Mouse (Mus musculus) urinary bladder, postnatal 14 days (tissue): ENCODE data around the gene BC030870.
"Not testable (repeated sequence)": the region's sequence is repeated elsewhere in the genome, so short reads cannot be mapped to it uniquely, and the experiment has no call there.

Experiments
- DNase-seq: peaks from one replicate; pipeline ENCODE4 v3.0.0; 2021; ENCODE audit warnings: low spot score

BC030870 gene

DNA sequence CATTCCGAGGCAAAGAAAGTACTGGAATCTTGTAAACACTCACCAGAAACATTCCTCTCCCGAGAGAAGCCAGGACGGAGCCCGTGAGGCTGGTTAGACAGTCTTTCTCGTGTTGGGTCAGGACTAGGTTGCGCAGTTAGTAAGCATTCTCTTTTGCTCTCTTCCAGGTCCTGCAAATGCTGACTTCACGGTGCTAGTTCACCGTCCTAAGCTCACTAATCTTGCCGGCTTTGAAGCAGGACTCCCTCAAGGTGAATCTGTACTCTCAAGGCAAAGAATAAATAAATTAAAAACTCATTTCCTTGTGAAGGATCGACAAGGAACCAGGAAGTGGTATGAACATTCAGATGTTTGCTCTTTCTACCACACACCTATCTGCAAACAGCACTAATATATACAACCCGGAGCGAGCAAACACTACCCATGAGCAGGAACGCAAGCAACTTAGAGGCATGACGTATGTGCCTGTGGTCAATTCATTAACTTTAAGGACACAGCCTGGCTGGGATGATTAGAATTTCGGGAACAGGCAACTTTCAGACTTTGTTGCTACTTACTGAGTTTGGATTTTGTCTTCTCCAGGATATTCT, at the start of gene BC030870:
TSS of gene BC030870 (minus strand) at position 365 of the 590 bp plus-strand sequence.
- no peak for DNase-seq

DNA sequence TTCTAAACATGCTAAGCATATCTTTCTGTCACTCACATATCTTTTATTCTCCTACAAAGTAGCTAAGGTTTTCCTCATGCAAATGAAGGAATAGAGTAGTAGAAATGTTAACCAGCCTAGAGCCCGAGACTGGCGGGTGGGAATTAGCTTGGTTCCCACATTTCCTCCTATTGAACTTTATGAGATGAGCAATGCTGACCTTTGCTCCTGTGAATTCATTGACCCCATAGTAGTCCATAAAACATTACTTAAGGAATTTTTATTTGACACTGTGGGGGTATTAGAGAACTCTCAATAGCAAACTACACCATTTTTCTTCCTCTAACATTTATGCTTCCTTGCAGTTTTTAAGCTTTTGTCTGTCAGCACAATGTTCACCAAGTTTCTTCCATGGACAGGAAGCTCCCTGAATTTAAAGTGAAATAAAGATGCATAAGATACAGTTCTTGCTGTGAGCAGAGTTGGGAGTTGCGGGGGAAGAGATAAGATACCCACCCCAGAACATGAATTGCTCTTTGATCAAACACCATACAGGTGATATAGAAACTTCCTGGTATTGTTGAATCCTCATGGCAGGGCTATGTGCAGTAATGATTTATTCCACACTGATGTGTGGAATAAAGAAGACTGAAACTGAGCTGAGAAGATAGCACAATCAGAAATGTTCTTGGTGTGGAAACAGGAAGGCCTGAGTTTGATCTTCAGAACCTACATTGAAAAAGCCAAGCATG, 45.5 kb upstream of the BC030870 start:
- no peak for DNase-seq

DNA sequence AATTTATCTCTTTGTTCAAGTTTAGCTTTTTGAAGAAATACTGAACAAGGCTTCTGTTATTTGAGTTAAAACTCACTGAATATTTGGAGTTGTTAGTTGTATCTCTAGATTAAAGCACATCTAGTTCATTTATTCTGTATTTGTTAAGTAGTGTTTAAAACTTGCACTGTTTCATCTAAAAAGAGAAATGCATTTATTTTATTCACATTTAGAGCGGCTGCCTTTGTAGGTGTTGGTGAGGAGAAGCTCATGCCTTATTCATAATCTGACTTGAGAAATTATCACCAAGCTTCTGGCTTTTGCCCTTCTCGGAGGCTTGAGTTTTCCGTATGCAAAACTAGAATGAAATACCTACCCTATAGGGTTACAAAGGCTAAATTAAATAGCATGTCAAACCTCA, 39.8 kb upstream of the BC030870 start:
- DNase-seq, result no peak

DNA sequence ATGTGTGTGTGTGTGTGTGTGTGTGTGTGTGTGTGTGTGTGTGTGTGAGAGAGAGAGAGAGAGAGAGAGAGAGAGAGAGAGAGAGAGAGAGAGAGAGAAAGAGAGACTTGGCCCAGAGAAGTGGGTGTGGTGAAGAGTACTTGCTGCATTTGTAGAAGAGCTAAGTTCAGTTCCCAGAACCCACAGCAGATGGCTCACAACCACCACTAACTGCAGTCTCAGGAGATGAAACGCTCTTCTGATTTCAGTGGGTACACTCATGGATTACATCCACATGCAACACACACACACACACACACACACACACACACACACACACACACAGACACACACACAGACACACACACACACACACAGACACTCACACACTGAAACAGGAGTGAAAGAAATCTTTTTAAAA, 31.3 kb upstream of the BC030870 start:
- DNase-seq, result not testable (repeated sequence)

DNA sequence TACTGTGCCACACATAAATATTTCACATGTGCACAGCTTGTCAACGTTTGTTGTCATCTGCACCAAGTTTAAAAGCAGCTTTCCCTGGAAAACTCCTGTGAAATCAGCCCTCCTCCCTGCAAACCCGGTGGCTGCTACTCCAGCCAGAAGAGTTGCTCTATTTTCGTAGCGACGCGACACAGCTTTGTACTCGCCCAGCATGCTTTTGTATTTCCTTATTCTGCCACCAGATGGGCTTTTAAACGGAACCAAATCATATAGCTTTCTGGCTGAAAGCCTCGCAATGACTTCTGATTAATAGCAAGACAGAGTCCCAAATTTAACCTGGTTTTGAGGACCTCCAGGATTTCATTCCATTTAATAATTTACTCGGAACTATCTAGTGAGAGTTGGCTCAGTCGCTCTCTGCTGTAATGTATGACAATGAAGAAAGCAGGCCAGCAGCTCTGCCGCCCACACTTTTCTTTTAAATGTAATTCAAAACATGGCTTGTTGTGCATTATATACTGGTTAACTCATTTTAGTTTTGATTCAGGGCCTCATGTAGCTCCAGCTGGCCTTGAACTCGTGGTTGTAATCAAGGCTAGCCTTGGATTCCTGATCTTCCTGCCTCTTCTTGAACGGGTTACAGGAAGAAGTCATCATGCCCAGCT, 29.9 kb upstream of the BC030870 start:
- DNase-seq, result no peak

DNA sequence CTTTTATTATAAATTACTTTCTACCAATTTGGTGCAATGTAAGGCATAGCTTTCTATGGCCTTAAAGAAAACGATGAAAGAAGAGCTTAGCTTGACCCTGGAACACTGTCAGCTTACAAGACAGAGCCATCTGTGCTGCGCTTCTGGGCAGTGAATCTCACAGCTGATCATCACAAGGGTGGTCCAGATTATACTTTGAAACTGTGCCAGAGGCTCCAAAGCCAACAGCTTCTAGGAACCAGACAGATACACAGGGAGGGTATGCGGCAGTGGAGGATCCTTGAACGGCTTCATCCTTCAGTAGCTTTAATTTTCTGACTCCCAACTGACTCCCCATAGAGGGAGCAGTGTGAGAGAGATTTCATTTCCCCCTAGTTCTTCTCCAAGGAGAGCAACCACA, 28.5 kb upstream of the BC030870 start:
- DNase-seq, result no peak

DNA sequence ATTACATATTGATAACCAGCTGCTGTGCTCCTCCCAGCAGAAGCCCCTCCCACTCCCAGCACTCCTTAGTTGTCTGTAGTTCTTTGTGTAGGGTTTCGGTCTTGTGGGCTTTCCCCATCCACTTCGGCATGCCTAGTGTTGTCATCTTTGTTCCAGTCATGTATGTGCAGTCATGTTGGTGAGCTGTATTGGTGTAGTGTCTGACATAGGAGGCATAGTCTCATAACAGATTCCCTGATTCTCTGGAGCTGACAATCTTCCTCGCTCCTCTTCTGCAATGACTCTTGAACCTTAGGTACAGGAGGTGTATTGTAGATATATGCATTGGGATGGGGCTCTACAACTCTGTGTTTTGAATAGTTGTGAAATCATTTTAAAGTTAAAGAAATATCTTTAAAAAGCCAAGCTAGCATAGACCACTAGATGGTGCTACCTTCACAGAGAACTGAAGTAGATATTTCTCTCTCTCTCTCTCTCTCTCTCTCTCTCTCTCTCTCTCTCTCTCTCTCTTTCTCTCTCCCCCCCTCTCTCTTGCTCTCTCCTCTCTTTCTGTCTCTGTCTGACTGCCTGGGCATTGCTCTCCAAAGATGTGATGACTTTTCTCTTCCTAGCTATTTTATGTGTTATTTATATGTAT, 9.6 kb upstream of the BC030870 start:
- no peak for DNase-seq

DNA sequence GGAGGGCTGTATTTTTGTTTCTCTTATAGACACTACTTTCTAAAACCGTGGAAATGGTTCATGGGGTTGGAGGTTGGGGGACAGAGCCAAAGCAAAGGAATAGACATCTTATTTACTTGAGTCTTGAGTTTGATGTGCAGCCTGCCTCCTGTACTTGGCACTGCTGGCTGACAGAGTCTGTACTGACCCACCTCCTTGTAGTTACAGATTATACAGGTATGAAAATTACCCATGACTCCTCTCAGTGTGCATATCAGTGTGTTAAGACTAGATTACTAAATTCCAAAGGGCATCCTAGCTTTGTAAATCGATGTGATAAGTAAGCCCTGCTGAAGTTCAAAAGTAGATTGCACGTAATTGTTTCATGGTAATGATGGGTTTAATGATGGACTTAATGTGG, 2.9 kb downstream of the BC030870 start:
- no peak for DNase-seq

DNA sequence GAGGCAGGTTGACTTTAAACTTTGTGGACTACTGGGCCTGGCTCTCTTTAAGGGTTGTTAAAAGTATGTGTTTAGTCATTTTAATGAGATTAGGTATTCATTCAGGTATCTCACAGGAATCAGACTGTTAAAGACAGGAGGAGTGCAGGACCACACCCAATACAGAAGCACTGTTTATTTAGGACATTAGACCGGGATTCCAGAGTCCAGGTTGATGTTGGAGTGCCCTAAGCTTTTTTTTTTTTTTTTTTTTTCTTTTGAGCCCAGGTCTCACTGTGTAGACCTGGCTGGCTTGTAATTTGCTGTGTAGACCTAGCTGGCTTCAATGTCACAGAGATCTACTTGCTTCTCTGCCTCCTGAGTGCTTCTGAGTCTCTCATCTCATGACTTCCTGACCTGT, 3.3 kb downstream of the BC030870 start:
- DNase-seq, result no peak

DNA sequence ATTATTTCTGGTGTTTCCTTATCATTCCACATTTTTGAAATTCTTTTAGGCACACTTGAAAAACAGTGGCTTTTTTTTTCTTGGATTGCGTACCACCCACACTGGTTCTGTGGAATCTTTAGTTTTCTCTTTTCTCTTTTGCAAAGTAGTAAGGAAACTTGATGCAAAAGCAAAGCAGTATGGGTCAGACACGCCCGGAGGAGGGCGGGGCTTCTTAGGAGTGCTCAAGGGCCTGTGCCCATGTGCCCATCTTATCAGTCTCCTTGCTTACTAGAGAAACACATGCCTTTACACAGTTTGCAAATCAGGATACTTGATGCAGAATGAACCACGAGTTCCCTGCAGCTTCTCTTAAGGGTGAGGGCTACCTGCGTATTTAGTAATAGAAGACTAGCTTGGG, 17.3 kb downstream of the BC030870 start:
- DNase-seq, result no peak

DNA sequence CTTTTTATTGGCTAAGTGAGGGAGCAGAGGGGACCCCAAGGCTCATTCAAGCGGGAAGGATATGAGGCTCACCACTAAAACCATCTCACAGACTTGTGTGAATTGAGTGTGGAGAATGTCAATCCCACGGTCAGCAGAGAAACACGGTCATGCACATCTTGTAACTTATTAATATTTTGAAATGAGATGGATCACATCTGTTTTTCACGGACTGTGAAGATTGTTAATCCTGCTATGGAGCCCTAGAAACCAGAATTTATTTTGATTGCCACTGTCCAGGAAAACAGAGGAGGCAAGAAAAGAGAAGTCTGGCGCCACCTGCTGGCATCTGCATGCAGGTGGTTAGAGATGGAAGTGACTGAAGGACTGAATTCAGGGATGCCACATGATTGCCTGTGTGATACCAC, 19.1 kb downstream of the BC030870 start:
- peak; percentile 72 for DNase-seq

DNA sequence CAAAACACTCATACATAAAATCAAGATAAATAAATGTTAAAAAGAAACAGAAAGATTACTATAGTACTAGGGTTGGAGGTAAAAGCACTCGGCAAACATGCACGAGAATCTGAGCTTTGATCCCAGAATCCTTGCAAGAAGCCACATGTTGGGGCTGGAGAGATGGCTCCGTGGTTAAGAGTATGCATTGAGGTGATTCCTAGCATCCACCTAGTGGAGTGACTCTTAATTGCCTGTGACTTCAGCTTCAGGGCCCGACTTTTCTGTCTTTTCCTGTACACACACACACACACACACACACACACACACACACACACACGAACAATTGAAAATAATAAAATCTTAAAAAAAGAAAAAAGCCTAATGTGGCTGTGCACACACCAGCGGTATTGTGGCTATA, 20.4 kb downstream of the BC030870 start:
- no peak for DNase-seq

DNA sequence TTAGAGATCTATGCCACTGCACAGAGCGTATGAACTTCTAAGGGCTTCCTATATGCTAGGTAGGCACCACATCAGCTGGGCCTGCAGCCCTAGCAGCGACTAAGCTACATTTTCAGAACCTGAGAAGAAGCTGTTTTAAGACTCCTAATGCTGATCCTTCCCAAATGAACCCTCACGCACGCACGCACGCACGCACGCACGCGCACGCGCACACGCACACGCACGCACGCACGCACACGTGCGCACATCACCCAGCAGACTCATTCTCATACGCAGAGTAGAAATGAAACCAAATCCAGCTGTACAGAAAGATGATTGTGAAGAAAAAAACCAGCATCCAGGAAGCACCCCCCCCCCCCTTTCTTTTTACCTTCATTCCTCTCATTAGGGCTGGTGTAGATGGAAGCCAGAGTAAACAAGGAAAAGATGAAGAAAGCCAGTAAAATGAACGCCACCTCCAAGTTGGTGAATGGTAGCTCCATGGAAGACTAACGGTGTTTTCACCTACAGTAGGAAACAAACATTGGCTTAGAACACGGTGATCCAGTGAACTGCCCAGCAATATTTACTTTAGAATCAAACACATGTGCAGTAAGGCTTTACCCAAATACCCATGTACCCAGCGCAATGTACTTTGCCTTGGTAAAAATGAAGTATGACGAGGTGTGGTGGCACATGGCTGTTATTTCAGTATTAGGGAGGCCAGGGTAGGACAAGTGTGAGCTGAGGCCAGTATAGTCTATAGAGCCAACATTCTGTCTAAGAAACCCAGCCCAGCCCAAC, 21.2 kb downstream of the BC030870 start:
- DNase-seq, result no peak

DNA sequence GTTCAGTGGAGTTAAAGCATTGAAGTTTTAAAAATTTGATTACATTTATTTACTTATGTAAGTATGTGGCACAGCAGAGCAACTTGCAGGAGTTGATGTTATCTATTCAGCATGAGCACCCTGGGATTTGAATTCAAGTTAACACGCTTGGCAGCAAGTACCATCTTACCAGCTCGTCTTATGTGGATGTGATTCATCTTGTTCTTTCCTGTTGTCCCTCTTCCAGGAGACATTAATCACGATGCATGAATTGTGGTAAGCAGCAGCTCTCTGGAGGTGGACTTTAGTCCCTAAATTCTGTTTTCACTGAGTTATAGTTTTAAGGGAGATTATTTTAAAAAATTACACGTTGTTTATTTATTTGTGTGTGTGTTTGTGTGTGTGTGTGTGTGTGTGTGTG, 25.3 kb downstream of the BC030870 start:
- DNase-seq, result no peak

DNA sequence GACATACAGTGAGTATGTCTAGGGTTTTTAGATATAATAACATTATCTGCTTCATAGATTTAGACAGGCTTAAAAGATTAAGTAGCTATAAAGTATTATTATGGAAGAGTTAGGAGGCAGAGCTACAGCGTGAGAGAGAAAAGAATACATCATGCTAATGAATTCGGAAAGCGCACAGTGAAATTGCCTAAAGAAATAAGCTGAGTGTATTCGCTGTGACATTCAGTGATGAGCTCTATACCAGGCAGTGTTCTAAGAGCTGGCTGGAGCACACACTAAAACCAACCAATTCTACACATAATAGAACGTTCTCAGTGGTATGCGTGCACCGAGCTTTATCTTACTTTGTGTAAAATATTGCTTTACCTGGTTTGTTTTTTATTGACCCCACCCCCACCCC, 25.7 kb downstream of the BC030870 start:
- no peak for DNase-seq

DNA sequence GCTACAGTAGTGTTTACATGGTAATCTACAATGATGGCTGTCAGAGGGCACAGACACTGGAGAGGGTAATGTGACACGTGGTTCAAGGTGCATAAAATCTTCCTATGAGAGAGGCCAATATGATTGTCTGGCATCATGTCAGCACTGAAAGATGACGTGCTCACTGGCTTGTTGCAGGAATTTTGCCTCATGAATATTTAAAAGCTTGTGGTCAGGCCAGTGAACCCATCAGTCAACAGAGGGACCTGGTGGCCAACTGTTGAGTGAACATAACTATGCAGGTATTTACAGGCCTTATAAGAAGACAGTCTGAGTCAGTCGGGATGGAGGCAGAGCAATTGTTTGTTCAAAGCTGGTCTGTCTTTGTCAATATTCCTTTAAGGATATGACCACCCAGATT, 29.6 kb downstream of the BC030870 start:
- DNase-seq, result no peak

DNA sequence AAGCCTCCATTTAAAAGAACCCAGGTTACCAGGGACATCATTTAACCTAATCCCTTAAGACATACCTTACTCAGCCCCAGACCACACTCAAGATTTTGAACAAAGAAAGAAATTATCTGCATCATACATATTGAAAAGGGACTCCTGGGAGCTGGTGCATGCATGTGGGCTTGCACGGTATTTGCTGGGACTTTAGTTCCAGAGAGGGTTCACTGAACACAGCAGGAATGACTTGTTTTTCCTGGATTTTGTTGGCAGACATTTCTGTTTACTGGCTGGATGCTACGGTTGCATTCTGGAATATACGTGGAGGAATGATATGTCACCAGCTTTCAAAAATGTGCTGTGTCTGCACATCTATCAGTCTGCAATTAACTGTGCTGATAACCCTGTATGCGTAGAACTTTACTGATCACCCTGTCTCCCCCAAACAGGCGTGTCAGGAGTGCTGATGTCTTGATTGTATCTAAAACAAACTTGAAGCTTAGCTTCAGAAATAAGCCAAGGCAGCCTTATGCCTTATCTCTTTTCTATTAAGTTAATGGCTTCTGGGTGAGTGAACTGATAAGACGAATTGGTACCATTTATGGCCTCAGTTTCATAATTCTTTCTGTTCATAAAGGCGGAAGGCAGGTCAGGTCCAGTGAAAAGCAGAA, 31.5 kb downstream of the BC030870 start:
- no peak for DNase-seq

DNA sequence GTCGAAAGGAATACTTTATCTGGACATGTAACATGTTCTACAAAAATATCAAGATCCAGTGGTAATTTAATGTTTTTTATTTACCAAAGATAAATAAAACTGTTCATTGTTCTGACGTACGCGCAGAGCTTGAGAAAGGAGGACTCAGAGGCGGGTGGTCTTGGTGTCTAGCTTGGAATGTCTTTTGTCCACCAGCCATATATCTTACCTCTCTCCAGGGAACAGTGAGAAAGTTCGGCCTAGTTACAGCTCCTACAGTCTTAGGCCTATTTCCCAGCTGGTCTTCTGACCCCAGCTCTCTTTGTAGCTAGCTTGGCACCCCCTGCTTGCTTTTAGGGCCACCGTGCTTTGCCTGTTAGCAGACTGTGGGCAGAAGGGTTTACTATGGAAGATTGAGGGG, 39.6 kb downstream of the BC030870 start:
- no peak for DNase-seq

DNA sequence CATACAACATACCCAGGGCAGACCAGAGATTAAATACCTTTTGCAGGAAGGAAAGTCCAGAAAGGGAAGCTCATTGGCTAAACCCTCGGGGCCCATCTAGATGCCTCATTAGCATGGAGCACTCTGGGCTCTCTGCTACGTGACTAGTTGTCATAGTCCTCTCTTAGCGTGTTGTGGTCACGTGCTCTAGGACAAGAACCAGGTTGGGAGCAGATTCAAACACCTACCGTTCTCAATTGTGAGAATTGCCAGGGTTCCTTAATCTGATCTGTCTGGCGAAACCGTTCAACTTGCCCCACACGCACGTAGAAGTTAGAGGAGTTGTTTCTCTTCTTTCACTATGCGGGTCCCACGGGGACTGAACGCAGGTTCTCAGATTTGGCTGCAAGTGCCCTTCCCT, 41.2 kb downstream of the BC030870 start:
- no peak for DNase-seq

DNA sequence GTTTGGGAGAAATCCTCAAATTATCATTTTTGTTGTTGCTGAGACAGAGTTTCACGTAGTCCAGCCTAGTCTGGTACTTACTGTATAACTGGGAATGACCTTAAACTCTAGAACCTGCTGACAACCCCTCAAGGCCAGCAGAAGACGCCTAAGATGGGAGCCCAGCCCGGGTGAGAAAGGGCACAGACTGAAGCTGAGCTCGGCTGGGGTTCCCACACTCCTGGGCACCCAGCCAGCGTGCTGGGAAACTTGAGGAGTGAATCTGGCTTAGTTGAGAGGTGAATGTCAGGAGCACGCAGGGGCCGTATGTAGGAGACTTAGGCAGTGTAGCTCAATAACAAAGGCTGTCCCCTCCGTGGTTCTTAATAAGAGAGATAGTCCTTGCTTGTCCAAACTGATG, 41.7 kb downstream of the BC030870 start:
- no peak for DNase-seq

DNA sequence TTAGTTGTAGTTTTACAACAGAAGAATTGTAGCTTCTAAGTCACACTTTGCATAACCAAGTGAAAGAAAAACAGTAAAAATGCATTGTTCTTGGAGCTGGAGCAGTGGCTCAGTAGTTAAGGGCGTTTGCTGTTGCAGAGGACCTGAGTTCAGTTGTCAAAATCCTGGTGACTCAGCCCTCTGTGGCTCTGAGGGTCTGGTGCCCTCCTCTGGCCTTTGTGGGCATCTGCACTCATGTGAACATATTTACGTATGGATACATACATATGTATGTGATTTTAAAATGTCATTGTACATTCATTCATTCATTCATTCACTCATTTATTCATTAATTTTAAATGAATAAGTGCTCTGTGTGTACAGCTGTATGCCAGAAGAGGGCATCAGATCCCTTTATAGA, 43.7 kb downstream of the BC030870 start:
- no peak for DNase-seq

DNA sequence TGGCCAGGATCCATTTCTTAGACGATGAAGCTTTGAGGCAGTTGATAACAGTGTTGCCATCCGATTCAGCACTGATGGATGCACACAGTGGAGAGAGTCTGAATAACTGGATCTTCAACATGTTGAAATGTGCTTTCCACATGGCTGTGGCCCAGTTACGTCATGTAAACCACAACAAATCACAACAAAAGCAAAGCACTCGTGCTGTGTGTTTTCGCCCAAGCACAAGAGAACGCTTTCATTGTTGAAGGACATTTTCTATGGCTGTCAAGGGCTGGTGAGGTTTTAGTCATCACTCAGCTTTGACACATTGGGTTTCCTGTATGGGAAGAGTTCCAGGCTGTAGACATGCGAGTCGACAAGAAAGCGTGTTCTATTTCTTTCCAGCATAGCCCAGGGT, 48.6 kb downstream of the BC030870 start:
- no peak for DNase-seq
